Mouse (Mus musculus): ENCODE results near the gene Tha1.
A peak's percentile ranks its signal among the peaks of the same experiment; 100 is the strongest.

Tha1 gene

GRCm38 (mm10) chr11:117872861-117873608 is at the start of gene Tha1:
Tha1 (minus strand) TSS chr11:117873481.
- DNase-seq (ENCODE audit: low read depth) = peak; percentile 83

GRCm38 (mm10) chr11:117919211-117919610 is 45.9 kb upstream of the Tha1 start:
- DNase-seq (ENCODE audit: low read depth) = peak; percentile 71

- DNase-seq (ENCODE audit: low read depth) = no peak
Measured at GRCm38 (mm10) chr11:117918541-117918940, 45.3 kb upstream of the Tha1 start.

GRCm38 (mm10) chr11:117915837-117916236 is 42.6 kb upstream of the Tha1 start:
- no peak for DNase-seq (ENCODE audit: low read depth)

GRCm38 (mm10) chr11:117915341-117915740 is 42.1 kb upstream of the Tha1 start:
- peak; percentile 48 for DNase-seq (ENCODE audit: low read depth)

GRCm38 (mm10) chr11:117914531-117914930 is 41.2 kb upstream of the Tha1 start:
- no peak for DNase-seq (ENCODE audit: low read depth)

- peak; percentile 91 for DNase-seq (ENCODE audit: low read depth)
Measured at GRCm38 (mm10) chr11:117912684-117913352, 39.5 kb upstream of the Tha1 start.

GRCm38 (mm10) chr11:117909337-117909736 is 36.1 kb upstream of the Tha1 start:
- DNase-seq (ENCODE audit: low read depth) = no peak

GRCm38 (mm10) chr11:117904442-117904841 is 31.2 kb upstream of the Tha1 start:
- no peak for DNase-seq (ENCODE audit: low read depth)

- DNase-seq (ENCODE audit: low read depth) = no peak
Measured at GRCm38 (mm10) chr11:117902282-117902681, 29.0 kb upstream of the Tha1 start.

- peak; percentile 55 for DNase-seq (ENCODE audit: low read depth)
Measured at GRCm38 (mm10) chr11:117896533-117896932, 23.3 kb upstream of the Tha1 start.

- DNase-seq (ENCODE audit: low read depth) = no peak
Measured at GRCm38 (mm10) chr11:117894676-117895075, 21.4 kb upstream of the Tha1 start.

- DNase-seq (ENCODE audit: low read depth) = no peak
Measured at GRCm38 (mm10) chr11:117892199-117892598, 18.9 kb upstream of the Tha1 start.

- DNase-seq (ENCODE audit: low read depth) = no peak
Measured at GRCm38 (mm10) chr11:117891581-117892175, 18.4 kb upstream of the Tha1 start.

GRCm38 (mm10) chr11:117890519-117891282 is 17.4 kb upstream of the Tha1 start:
- DNase-seq (ENCODE audit: low read depth) = peak; percentile 75

- no peak for DNase-seq (ENCODE audit: low read depth)
Measured at GRCm38 (mm10) chr11:117889887-117890340, 16.6 kb upstream of the Tha1 start.

- peak; percentile 58 for DNase-seq (ENCODE audit: low read depth)
Measured at GRCm38 (mm10) chr11:117888853-117889822, 15.9 kb upstream of the Tha1 start.

GRCm38 (mm10) chr11:117888168-117888852 is 15.0 kb upstream of the Tha1 start:
- DNase-seq (ENCODE audit: low read depth) = no peak

- DNase-seq (ENCODE audit: low read depth) = no peak
Measured at GRCm38 (mm10) chr11:117886000-117886399, 12.7 kb upstream of the Tha1 start.

GRCm38 (mm10) chr11:117882208-117882607 is 8.9 kb upstream of the Tha1 start:
- DNase-seq (ENCODE audit: low read depth) = peak; percentile 37

Measured in NIH3T3 (cell line).